Mouse (Mus musculus) MEL (cell line): ENCODE results near the gene Lrch3.

ENCODE experiments used
- CTCF ChIP-seq, 3 experiments: IDR thresholded peaks in 2 of 3; conservative IDR thresholded peaks in 1 of 3; 2 replicates each; pipeline ENCODE4 v1.5.1; 2011 to 2012; ENCODE audit warnings: low read length in 3 of 3, low read depth in 2 of 3, mild to moderate bottlenecking in 2 of 3, improper control_type of control experiment in 1 of 3, inconsistent platforms in 1 of 3, mixed read lengths in 1 of 3, moderate library complexity in 1 of 3; ENCODE audit not compliant: control insufficient read depth in 1 of 3, insufficient read depth in 1 of 3, poor library complexity in 1 of 3, severe bottlenecking in 1 of 3
- EP300 ChIP-seq, 2 experiments: IDR thresholded peaks; 2 replicates each; pipeline ENCODE4 v1.6.1; 2011; ENCODE audit warnings: improper control_type of control experiment in 2 of 2, low read length in 2 of 2, low read depth in 1 of 2, mild to moderate bottlenecking in 1 of 2
- GABPA ChIP-seq: IDR thresholded peaks from 2 replicates; pipeline ENCODE4 v1.6.1; 2012; ENCODE audit warnings: low read depth, mild to moderate bottlenecking, inconsistent platforms, low read length, improper control_type of control experiment, moderate library complexity
- KAT2A ChIP-seq: conservative IDR thresholded peaks from 2 replicates; pipeline ENCODE4 v1.6.1; 2012; ENCODE audit warnings: low read depth, low read length, improper control_type of control experiment, inconsistent platforms
- MYB ChIP-seq: IDR thresholded peaks from 2 replicates; pipeline ENCODE4 v1.6.1; 2011; ENCODE audit warnings: mild to moderate bottlenecking, low read depth, low read length, improper control_type of control experiment
- NRF1 ChIP-seq: IDR thresholded peaks from 2 replicates; pipeline ENCODE4 v1.6.1; 2014; ENCODE audit warnings: low read depth, mild to moderate bottlenecking, inconsistent platforms, low read length, improper control_type of control experiment, moderate library complexity; ENCODE audit not compliant: poor library complexity, insufficient read depth, severe bottlenecking
- POLR2A ChIP-seq, 2 experiments: IDR thresholded peaks; 2 replicates each; pipeline ENCODE4 v1.6.1; 2011 to 2012; ENCODE audit warnings: low read length in 2 of 2, mild to moderate bottlenecking in 2 of 2, control low read depth in 1 of 2, improper control_type of control experiment in 1 of 2, low read depth in 1 of 2, moderate library complexity in 1 of 2; ENCODE audit not compliant: control insufficient read depth in 1 of 2, insufficient read depth in 1 of 2, poor library complexity in 1 of 2
- POLR2AphosphoS2 ChIP-seq: IDR thresholded peaks from 2 replicates; pipeline ENCODE4 v1.6.1; 2011; ENCODE audit warnings: low read length, improper control_type of control experiment
- TAL1 ChIP-seq: IDR thresholded peaks from 2 replicates; pipeline ENCODE4 v1.6.1; 2012; ENCODE audit warnings: mild to moderate bottlenecking, inconsistent platforms, low read length, moderate library complexity, mixed read lengths

DNA sequence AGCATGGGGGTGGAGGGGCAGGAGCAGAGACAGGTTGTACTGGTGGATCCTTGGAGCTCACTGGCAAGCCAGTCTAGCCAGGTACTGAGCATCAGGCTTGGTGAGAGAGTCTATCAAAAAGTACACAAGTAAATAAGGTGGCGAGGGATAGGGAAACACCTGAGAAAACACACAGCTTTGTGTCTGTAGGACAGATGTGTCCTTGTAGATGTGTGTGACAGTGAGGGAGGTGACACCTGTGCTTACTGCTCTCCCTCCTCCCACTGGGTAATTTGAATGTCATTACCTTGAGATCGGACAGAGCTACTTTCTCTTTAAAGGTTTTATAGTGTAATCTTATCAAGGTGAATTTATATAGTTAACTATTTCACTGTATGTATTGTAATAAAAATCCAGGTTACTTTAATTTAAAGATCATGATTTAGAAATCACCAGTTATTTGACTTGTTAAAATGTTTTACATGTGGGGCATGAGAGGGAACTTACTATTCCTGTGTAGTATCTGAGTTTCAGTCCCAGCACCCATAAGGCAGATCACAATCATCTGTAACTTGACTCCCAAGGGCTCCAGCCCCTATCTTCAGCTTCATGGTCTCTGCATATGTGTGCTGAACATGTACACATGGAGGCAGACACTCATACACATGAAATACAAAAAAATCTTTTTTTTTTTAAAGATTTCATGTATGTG, 12.4 kb upstream of the Lrch3 start:
- TF ChIP-seq EP300 (IDR thresholded peaks at IDR 0.05; ENCODE audit: low read depth in 1 of 2, low read length in 2 of 2) (no peak), GABPA (no peak), POLR2AphosphoS2 (no peak), CTCF (IDR thresholded peaks at IDR 0.05 in 2 of 3, conservative IDR thresholded peaks at IDR 0.05 in 1 of 3; ENCODE audit: control insufficient read depth in 1 of 3, insufficient read depth in 1 of 3, low read depth in 2 of 3, low read length in 3 of 3, poor library complexity in 1 of 3, severe bottlenecking in 1 of 3) (no peak), TAL1 (no peak), KAT2A (no peak), NRF1 (no peak), POLR2A (IDR thresholded peaks at IDR 0.05; ENCODE audit: control insufficient read depth in 1 of 2, insufficient read depth in 1 of 2, low read depth in 1 of 2, low read length in 2 of 2, poor library complexity in 1 of 2) (no peak), MYB (no peak)
